Mouse (Mus musculus) hindbrain, embryonic 13.5 days (tissue): Measurements from ENCODE around the gene Cmklr1. TPM values are rescaled to one million over a fixed set of nuclear protein-coding genes. Genes with fewer than 3 reads are reported as not detected.
"Not testable (repeated sequence)": the region's sequence is repeated elsewhere in the genome, so short reads cannot be mapped to it uniquely, and the experiment has no call there.

Source experiments
- ATAC-seq: fragments of 200-750 bp; cut with Nextera tagmentation; 2 replicates; pipeline ENCODE4 v1.8.0; 2017; ENCODE audit warnings: moderate TSS enrichment; ENCODE audit not compliant: low FRiP score
- H3K27ac ChIP-seq: fragments of 300-500 bp; sonication (generic); 2 replicates; pipeline ENCODE4 v1.5.1; 2015; ENCODE audit warnings: inconsistent platforms, mild to moderate bottlenecking, moderate library complexity
- H3K27me3 ChIP-seq: fragments of 300-500 bp; sonication (generic); 2 replicates; pipeline ENCODE4 v1.6.1; 2015; ENCODE audit warnings: mild to moderate bottlenecking, inconsistent platforms
- H3K36me3 ChIP-seq: fragments of 300-500 bp; sonication (generic); 2 replicates; pipeline ENCODE4 v1.6.1; 2015; ENCODE audit warnings: mild to moderate bottlenecking, inconsistent platforms
- H3K4me1 ChIP-seq: fragments of 300-500 bp; sonication (generic); replicated peaks from 2 replicates; pipeline ENCODE4 v1.6.1; 2015; ENCODE audit warnings: inconsistent platforms
- H3K4me2 ChIP-seq: fragments of 300-500 bp; sonication (generic); 2 replicates; pipeline ENCODE4 v1.6.1; 2015; ENCODE audit warnings: inconsistent platforms, mild to moderate bottlenecking, moderate library complexity
- H3K4me3 ChIP-seq: fragments of 300-500 bp; sonication (generic); 2 replicates; pipeline ENCODE4 v1.5.1; 2015; ENCODE audit warnings: mild to moderate bottlenecking, inconsistent platforms
- H3K9ac ChIP-seq: fragments of 300-500 bp; sonication (generic); 2 replicates; pipeline ENCODE4 v1.6.1; 2015; ENCODE audit warnings: mild to moderate bottlenecking, inconsistent platforms
- H3K9me3 ChIP-seq: fragments of 300-500 bp; sonication (generic); 2 replicates; pipeline ENCODE4 v1.6.1; 2016; ENCODE audit warnings: inconsistent platforms
- WGBS: fragments of 180-500 bp; shearing (Covaris S2); methylation state at CpG from one replicate; pipeline ENCODE4 v1.1.7; 2015; 5-methylcytosine and 5-hydroxymethylcytosine counted together
- polyA plus RNA-seq: library from polyadenylated mRNA; unstranded; fragments of >200 nt; fragmentation: Nextera tagmentation; extraction: Ambion mirVana; gene quantifications from 2 replicates; pipeline ENCODE4 v1.2.1, GENCODE M21; 2015

Cmklr1 gene
- polyA plus RNA-seq, 1 experiment from 2014 or later = 1.8 TPM

DNA sequence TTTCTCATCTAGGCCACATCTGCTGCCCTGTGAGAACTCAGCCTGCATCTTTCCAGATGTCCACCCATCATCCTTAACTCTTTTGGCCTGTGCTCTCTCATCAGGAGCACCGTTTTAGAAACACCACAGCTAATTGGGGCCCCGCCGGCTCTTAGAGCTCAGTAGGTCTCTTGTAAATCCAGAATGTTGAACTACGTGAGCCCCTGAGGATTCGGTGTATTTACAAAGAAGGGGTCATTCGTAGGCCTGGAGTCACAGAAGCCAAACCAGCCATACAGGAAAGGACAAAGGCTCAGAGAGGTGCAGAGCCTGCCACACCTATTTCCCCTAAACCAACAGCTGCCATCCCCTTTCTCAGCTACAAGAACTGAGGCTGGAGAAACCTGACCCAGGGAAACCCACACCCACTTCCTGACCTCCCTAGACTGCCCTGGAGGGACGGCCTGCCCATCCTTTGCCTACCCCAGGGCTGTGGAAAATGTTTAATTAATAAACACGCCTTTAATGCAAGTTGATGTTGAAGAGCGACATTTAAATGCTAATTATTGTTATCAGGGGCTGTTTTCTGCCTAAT lies 53.4 kb downstream of the Cmklr1 start:
- ATAC-seq = no peak
- Histone ChIP-seq H3K36me3 (no peaks in the 10 kb centered on the region), H3K9ac (no peak overlapping the region), H3K27ac (peak overlapping the region; percentile 58; the same call in 1 of the 2 replicates), H3K27me3 (no peaks in the 10 kb centered on the region), H3K9me3 (no peaks in the 10 kb centered on the region), H3K4me2 (no peak overlapping the region), H3K4me1 (peaks cover 37% of the 10 kb centered on the region), H3K4me3 (no peak overlapping the region)
- WGBS = 65% methylated on average over 9 of the region's 9 CpGs

DNA sequence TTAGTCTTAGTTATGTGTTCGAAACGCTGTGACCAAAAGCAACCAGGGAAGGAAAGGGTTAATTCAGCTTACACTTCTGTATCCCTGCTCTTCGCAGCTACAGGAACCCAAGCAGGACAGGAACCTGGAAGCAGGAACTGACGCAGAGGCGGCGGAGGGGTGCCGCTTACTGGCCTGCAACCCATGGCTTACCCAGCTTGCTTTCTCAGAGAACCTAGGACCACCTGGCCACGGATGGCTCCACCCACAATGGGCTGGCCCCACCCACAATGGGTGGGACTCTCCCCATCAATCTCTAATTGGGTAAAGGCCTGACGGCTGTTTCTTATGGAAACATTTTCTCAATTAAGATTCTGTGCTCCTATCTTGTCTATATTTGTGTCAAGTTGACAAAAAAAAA lies 54.0 kb downstream of the Cmklr1 start:
- 83% methylated on average over 9 of the region's 9 CpGs for WGBS
- Histone ChIP-seq H3K27me3 (no peaks in the 10 kb centered on the region), H3K4me1 (peaks cover 41% of the 10 kb centered on the region), H3K9me3 (no peaks in the 10 kb centered on the region), H3K4me3 (no peak overlapping the region), H3K9ac (no peak overlapping the region), H3K4me2 (no peak overlapping the region), H3K36me3 (no peaks in the 10 kb centered on the region), H3K27ac (no peak overlapping the region)
- ATAC-seq = no peak

DNA sequence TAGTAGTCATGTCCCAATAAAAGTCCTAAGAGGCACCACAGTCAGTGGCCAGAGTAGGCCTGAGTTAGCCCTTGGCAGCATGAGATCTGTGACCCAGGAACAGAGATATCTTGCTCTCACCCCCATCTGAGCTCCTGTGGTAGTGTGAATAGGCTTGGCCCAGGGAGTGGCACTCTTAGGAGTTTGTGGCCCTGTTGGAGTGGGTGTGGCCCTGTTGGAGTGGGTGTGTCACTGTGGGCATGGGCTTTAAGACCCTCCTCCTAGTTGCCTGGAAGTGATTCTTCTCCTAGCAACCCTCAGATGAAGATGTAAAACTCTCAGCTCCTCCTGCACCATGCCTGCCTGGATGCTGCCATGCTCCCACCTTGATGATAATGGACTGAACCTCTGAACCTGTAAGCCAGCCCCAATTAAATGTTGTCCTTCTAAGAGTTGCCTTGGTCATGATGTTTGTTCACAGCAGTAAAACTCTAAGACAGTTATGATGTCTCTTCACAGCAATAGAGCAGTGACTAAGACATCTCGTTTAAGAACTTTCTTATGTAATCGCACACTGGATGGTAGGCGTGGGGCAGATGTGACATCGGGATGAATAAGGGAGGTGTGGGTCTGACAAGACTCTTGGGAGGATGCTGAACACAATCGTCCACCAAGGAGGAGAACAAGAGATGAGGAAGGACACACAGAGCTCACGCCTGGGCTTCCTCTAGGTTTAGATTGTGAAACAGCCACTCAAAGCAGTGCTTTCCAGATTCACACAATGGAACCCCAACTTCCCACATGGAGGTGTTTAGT lies 56.1 kb downstream of the Cmklr1 start:
- Histone ChIP-seq H3K4me2 (no peak overlapping the region), H3K27ac (no peak overlapping the region), H3K27me3 (no peaks in the 10 kb centered on the region), H3K4me1 (peaks cover 49% of the 10 kb centered on the region), H3K9me3 (no peaks in the 10 kb centered on the region), H3K9ac (no peak overlapping the region), H3K4me3 (no peak overlapping the region), H3K36me3 (no peaks in the 10 kb centered on the region)
- WGBS = 92% methylated on average over 6 of the region's 6 CpGs
- no peak for ATAC-seq

DNA sequence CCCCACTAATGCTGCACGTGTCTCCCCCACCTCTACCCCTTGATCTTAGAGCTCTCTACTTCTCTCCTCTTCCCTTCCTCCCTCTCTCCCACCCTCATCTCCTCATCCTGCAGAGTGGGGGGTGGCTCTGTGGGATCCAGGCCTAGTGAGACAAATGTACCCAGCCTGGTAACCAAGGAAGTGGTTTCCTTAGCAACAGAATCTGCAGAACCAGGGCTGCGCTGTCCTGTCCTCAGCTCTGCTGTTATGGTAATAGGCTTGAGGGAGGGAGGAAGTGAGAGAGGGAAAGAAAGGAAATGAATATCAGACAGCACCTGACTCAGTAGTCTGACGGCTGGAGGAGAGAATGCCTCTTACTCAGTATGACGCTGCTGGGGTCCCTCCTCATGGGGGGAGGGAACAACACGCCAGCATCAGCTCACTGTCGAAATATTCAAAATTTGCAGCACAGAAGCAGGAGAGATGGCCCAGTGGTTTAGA lies 58.4 kb downstream of the Cmklr1 start:
- ATAC-seq = peak; percentile 91
- Histone ChIP-seq H3K4me2 (no peak overlapping the region), H3K27ac (peak overlapping the region; percentile 89), H3K4me1 (peaks cover 47% of the 10 kb centered on the region), H3K9me3 (no peaks in the 10 kb centered on the region), H3K4me3 (no peak overlapping the region), H3K27me3 (0 out of 2 replicates have a peak, but pooled peaks cover 5% of the 10 kb centered on the region), H3K9ac (no peak overlapping the region), H3K36me3 (no peaks in the 10 kb centered on the region; the same call in 1 of the 2 replicates)
- 4% methylated on average over 6 of the region's 6 CpGs for WGBS

DNA sequence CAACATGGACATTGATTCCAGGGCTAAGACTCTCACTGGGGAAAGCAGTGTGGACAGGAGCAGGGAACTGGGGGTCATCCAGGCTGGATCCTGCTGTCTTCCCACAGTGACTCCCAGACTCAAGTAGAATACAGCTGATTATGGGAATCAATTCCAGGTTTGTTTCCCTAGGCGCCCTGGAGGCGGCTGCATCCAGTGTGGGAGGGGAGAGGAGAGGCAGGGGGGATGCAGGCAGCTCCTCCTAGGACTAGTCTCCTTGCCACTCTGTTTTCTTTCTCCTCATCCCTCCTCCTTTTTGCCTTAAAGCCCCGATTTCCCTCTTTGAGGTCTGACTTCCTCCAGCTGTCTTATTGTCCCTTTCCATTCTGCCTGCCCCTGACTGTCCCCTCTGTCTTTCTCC lies 59.1 kb downstream of the Cmklr1 start:
- ATAC-seq = peak; percentile 33
- Histone ChIP-seq H3K4me1 (peaks cover 46% of the 10 kb centered on the region), H3K9me3 (no peaks in the 10 kb centered on the region), H3K4me2 (no peak overlapping the region), H3K27ac (peak overlapping the region; percentile 89), H3K36me3 (no peaks in the 10 kb centered on the region; the same call in 1 of the 2 replicates), H3K27me3 (0 out of 2 replicates have a peak, but pooled peaks cover 5% of the 10 kb centered on the region), H3K4me3 (no peak overlapping the region), H3K9ac (peak overlapping the region; percentile 6; the same call in 1 of the 2 replicates)
- WGBS = 0% methylated on average over 1 of the region's 3 CpGs

DNA sequence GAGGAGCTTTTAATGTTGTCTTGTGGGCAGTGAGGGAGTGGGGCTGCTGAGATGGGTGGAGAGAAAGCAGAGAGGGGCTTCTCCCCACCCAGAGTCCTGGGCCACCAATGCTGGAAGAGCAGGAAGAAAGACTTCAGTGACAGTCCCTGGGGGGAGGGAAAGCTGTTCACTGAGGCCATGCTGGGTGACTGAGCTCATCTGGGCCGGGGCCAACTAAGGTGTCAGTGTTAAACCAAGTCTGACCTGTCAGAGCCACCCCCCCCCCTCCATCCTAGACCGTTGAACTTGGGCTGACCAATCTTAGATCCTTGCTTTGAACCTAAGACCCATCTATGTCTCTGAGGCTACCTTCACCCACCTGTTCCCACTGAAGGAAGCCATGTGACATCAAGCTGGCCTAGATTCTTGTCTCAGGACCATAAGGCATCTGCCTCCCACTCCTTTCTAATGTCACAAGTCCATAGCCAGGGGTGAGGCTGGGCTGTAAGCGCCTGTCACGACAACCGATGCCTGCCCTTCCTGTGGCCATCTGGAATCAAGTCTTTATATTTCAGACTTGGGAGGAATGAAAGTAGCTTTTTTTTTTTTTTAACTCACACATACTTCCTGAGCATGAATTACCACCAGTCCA lies 60.1 kb downstream of the Cmklr1 start:
- Histone ChIP-seq H3K27ac (peak overlapping the region; percentile 89; the same call in 1 of the 2 replicates), H3K4me2 (no peak overlapping the region), H3K27me3 (0 out of 2 replicates have a peak, but pooled peaks cover 5% of the 10 kb centered on the region), H3K4me1 (peaks cover 46% of the 10 kb centered on the region), H3K36me3 (no peaks in the 10 kb centered on the region; the same call in 1 of the 2 replicates), H3K4me3 (no peak overlapping the region), H3K9ac (no peak overlapping the region), H3K9me3 (no peaks in the 10 kb centered on the region)
- WGBS = 76% methylated on average over 5 of the region's 5 CpGs
- ATAC-seq = no peak

DNA sequence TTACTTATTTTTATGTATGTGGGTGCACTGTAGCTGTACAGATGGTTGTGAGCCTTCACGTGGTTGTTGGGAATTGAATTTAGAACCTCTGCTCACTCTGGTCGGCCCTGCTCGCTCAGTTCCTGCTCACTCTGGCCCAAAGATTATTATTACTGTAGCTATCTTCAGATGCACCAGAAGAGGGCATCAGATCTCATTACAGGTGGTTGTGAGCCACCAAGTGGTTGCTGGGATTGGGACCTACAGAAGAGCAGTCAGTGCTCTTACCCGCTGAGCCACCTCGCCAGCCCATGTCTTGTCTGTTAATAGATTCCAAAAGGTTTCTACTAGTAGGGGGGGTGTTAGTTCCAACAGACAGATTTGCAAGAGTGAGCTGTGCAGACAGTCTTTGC lies 63.8 kb downstream of the Cmklr1 start:
- not testable (repeated sequence) for H3K9ac ChIP-seq, H3K27ac ChIP-seq, ATAC-seq, H3K4me3 ChIP-seq, H3K4me2 ChIP-seq, H3K27me3 ChIP-seq, H3K36me3 ChIP-seq, H3K9me3 ChIP-seq
- H3K4me1 ChIP-seq = peaks cover 25% of the 10 kb centered on the region
- WGBS = 37% methylated on average over 5 of the region's 5 CpGs

DNA sequence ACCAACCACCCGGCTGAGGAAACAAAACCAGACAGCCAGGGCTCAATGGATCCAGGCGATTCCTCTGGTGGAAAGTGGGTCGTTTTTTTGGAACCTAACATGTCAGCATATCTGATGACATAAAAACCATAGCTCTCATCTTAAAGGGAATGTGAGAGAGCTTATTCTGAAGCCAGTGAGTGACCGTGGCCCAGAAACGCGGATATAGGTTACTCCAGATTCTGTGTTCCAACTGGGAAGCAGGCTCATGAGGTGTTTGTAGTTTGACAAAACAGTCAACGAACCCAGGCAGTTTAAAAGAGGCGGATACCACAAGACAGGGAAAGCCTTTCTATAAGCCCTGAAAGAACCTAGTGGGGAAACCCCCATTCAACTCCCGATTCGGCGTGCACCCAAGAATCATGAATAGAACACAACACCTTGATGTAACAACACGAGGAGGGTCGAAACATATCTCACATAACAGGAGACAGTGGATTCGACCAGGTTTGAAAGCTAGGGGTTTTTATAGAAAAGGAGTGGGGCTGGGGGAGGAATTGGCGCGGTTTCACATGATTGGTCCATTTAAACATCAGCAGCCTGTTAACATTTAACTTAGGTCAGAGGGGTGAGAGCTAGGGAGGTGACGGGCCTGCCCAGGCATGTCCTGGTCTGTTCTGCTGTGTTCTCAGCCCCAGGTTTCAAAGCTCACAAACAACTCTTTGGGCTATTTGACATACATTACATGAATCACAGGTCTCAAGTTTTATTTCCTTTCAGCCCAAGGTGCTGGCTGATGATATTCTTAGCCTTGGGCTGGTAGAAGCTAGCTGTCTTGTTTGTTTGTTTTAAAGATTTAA lies 64.4 kb downstream of the Cmklr1 start:
- H3K27ac ChIP-seq, H3K4me2 ChIP-seq, H3K9me3 ChIP-seq, H3K4me3 ChIP-seq, H3K36me3 ChIP-seq, H3K9ac ChIP-seq, ATAC-seq, H3K27me3 ChIP-seq: not testable (repeated sequence)
- peaks cover 19% of the 10 kb centered on the region for H3K4me1 ChIP-seq
- WGBS = 78% methylated on average over 17 of the region's 17 CpGs

DNA sequence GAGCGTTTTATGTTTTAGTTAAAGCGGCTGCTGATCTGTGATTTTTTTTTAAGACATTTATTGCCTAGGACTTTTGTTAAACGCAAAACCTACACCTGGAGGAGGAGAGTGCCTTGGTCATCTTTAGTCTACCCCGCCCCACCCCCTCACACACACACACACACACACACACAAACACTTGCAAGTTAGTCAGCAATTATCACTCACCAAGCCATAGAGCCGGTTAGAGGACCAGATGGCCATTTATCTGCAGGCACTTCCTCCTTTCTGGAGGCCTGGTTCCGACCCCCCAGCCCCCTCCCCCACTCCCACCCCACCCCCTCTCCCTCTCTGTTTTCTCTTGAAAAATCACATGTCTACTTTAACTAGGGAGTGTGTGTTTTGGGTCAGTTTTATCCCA lies 65.8 kb downstream of the Cmklr1 start:
- Histone ChIP-seq H3K4me1 (peaks cover 20% of the 10 kb centered on the region), H3K36me3 (no peaks in the 10 kb centered on the region; the same call in 1 of the 2 replicates), H3K4me3 (no peak overlapping the region), H3K9ac (no peak overlapping the region), H3K9me3 (no peaks in the 10 kb centered on the region), H3K4me2 (no peak overlapping the region), H3K27ac (no peak overlapping the region), H3K27me3 (0 out of 2 replicates have a peak, but pooled peaks cover 5% of the 10 kb centered on the region)
- 54% methylated on average over 6 of the region's 6 CpGs for whole genome bisulfite sequencing
- no peak for ATAC-seq

DNA sequence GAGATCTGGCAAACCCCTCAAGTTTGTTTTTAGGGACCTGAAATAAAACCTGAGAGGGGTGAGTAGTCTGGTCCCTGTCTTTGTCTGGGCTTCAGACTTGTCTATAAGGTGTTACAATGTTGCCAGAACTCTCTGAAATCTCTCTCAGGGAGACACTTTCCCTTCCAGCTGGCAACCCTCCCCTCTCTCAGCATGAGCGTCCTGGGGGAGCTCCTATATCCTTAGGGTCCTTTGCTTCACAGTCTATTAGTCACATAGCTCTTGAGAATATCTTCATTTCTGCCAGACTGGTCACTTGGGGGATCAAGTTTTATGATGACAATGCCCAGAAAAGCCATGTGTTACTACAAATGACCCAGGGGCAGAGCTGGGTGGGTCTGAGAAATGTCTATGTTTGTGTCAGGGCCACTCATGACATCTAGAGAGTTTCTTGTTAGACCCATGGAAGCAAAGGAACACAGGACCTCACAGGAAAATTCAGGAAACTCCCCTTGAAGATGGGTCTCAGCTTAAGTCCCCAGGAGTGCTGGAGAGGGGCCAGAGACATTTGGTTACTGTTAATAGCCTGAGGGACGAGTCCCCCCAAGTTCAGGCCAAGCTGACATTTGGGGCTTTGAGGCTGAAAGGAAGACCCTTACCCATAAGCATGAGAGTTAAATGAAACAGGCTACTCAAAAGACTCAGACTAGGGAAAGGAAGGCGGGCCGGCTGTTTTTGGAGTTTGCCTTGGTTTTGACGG lies 66.6 kb downstream of the Cmklr1 start:
- Histone ChIP-seq H3K4me2 (no peak overlapping the region), H3K4me1 (peaks cover 22% of the 10 kb centered on the region), H3K9ac (no peak overlapping the region), H3K36me3 (no peaks in the 10 kb centered on the region; the same call in 1 of the 2 replicates), H3K9me3 (no peaks in the 10 kb centered on the region), H3K27me3 (0 out of 2 replicates have a peak, but pooled peaks cover 5% of the 10 kb centered on the region), H3K4me3 (no peak overlapping the region), H3K27ac (no peak overlapping the region)
- 62% methylated on average over 5 of the region's 5 CpGs for WGBS
- ATAC-seq = no peak

DNA sequence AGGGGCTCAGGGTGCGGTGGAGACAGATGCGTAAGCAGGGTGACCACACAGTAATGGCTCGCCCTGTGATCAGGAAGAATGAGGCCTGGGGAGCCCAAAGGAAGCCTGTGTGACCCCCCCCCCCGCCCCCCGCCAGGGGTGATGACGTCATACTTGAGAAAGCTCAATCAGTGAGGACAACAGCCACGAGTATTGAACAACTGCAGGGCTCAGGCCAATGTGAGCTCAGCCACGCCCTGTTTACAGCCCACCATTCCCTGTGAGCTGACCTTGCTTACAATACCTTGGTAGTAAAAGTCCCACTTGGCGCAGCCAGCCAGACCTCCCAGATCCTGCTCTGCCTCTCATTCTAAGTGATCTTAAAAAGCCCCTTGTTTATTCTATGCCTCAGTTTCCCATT lies 69.4 kb downstream of the Cmklr1 start:
- Histone ChIP-seq H3K9ac (no peak overlapping the region), H3K4me3 (no peak overlapping the region), H3K4me2 (no peak overlapping the region), H3K27ac (no peak overlapping the region), H3K9me3 (no peaks in the 10 kb centered on the region), H3K36me3 (no peaks in the 10 kb centered on the region), H3K4me1 (peaks cover 36% of the 10 kb centered on the region), H3K27me3 (0 out of 2 replicates have a peak, but pooled peaks cover 2% of the 10 kb centered on the region)
- ATAC-seq = 0 out of 2 replicates have a peak, but pooled peaks have one; percentile 34
- WGBS = 61% methylated on average over 9 of the region's 9 CpGs
